Mouse (Mus musculus): ENCODE data around the gene Lrrc75a.

DNA sequence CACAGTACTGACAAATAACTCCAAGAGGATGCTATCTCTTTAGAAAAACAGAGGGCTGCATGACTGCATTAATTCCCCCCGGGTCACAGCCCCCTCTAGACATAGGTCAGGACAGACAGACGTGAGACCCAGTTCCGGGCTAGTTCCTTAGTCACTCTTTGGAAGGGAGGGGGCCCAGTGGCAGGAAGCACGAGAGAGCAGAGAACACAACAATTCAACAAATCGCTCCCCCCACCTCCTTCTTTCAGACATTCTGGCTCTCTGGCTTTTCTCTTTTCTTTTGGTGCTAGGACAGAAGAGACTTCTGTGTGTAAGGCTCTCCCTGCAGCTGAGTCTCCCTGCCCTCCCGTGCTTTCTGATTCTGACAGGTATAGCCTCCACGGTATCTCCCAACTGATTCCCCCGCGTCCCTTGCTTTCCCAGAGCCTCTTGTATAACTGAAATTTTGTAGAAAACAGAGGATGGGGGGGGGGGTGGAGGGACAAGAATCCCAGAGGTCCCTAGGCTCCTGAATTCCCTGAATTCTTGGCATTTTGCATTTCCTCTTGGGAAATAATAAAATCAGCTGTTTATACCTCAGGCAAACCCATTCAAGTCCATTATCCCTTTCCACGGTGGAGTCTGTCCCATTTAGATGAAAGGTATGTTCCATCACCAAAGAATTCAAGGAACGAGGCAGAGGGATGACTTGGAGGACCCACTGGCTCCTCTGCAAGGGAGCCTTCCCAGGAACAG, 12.1 kb downstream of the Lrrc75a start:
- TF ChIP-seq CTCF (IDR thresholded peaks at IDR 0.05; ENCODE audit: extremely low read depth, insufficient read length, insufficient replicate concordance, low read depth, low read length) (no peak), POLR2A (IDR thresholded peaks at IDR 0.05; ENCODE audit: low read depth, low read length) (no peak)

Measured in small intestine, adult 2 months (tissue).